Mouse (Mus musculus) lung, postnatal 36 days (tissue): ENCODE results near the gene Ndufa4l2.

Experiments
- DNase-seq: peaks from one replicate; pipeline ENCODE4 v3.0.0; 2022; ENCODE audit warnings: mixed read lengths

The Ndufa4l2 gene

DNA sequence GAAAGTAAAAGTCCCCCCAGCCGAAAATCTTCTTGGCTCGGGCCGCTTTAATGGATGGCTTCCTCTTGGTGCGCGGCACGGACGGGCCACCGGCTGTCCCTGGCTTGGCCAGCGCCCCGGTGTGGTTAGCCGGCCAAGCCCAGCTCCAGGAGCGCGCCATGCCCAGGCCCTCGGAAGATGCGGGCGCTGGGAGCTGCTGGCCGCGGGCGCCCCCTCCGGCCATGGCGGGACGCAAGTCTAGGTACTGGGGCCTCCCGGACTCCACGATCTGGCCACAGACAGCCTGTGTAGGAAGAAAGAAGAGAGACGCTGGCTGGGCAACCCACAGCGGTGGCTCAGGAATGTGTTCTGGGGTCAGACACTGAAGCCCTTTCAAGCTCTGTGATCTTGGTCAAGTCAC, 11.9 kb downstream of the Ndufa4l2 start:
- peak; percentile 63 for DNase-seq

DNA sequence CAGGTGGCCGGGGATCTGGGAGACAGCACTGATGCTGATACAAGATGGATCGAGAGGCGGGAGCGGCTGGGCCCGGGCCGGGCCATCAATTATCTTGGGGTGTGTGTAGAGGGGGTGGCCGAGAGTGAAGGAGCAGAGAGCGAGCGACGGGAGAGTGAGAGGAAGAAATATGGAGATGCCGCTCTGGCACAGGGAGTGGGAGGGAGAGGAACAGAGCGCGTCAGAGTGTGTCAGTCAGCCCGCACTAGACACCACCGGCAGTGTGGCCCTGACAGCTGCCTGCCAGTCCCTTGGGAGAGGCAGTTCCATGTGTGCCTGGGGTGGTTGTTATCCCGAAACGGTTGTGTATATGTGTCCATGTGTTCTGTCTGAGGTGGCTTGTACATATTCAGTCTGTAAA, 12.7 kb downstream of the Ndufa4l2 start:
- DNase-seq = no peak

DNA sequence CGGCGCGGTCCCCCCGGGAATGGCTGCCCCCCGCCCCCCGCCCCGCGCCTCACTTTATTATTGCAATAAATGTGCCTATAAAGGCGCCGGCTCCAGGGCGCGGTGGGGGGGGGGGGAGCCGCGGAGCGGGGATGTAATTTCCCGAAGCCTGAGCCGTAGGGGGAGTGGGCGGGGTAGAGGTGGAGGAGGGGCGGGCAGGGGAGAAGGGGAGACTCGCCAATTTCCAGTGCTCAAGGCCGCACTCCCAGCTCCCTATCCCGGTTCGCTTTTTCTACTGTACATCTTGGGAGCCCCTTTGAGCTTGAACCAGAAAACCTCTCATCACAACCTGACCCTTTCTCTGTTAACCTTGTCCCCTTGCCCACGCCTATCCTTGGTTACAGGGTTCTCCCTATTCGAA, 16.2 kb downstream of the Ndufa4l2 start:
- no peak for DNase-seq

DNA sequence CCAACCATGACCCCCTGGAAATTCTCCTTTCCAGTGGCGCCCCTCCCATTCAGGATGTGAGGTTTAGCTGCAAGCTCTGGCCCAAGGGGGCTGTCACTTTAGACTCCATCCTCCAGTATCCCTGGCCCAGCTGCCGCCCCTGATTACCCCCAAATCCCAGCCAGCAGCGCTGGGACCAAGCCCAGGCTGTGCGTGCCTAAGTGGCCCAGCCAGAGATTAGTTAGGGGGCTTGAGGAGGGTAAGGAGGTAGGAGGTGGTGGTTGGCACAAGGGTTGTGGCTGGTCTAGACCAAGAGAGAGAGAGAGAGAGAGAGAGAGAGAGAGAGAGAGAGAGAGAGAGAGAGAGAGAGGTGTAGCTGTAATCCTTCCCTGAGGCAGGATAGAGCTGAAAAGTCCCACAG, 16.8 kb downstream of the Ndufa4l2 start:
- no peak for DNase-seq

DNA sequence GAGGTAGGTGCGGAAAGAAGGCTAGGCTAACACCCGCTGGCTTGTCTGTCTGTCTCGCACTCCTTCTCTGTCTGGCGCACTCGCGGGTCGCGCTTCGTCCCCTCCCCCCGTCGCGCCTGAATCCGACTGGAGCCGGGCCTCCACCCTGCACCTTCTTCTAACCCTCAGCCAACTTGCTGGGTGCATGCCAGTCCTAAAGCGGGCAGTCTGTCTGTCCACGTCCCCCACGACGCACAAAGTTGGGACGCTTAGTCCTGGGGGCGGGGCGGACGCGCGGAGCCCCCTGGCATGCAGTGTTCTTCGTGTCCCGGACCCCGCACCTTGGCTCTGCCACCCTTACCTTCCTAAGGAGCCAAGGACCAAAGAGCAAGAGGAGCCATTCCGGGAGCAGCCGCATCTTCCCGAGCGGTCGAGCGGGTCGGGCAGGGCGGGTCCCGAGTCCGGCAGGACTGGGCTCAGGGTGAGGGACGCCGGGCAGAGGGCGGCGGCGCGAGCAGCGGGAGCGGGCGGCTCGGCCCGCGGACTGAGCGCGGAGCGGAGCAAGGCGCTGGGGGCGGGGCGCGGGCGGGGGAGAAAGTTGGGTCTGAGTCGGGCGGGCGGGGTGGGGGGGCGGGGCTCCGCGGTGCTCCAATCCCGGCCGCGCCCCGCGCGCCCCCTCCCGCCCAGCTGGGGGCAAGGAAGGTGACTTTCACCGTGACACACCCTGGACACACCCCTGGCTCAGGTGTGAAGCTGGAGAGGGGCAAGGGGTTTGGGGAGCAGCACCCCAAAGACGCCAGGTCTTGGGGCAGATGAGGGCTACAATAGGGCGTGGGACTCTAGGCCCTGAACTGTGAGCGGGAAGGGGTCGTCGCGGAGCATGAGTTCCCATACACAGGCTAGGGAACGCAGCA, 19.5 kb downstream of the Ndufa4l2 start, which contains the start of gene Nxph4:
Nxph4 (minus strand) TSS at position 524 of the 893 bp plus-strand sequence.
- DNase-seq = peak; percentile 21

DNA sequence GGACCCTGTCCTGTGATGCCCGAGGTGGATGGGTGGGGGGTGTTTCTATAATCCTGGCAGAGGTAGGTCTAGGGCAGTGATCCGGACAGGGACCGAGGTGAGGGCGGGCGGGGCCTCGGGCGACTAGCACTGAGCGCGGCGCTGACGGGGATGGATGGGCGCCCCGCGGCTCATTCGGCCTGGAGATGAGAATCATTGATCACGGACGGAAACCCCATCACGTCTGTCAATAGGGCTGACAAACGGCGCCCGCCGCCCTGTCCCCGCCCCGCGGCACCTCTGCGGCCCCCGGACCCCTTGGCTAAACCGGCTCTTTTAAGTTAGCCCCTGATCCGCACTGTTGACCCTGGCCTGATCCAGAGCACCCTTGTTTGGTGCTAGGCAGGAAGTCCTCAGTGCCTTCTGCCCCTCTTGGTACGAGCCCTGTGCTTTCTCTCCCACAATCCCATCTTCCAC, 20.2 kb downstream of the Ndufa4l2 start:
- DNase-seq = no peak

DNA sequence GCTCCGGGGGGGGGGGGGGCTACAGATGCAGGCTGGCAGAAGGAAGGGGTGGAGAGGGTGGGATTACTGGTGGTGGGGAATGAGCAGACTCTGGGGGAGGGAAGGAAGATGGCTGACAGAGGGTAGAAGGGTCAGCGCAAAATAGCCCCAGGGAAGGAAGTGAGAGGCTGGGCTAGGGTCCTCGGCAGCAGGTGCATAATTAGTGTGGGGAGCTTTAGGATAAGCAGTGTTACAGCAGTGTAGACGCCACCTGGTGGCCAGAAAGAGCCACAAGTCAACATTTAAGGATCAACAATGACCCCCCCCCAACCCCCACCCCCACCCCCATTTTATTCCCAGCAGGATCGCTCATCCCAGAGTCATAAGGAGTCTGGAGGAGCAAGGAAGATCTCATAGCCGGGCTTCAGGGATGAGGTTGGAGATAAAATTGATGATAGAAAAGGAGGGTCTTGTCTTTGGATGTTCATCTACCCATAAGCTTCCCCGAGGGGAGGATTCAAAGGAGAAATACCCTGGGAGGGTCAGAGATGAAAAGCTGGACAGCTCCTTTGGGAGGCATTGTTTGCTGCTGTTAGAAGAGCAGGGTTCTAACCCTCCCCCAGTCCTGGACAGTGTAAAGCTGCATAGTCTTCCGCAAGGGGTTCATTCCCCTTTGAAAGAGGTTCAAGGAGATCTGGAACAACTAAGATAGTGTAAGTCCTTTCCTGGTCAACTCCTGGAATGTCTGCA, 22.0 kb downstream of the Ndufa4l2 start:
- DNase-seq = peak; percentile 80

DNA sequence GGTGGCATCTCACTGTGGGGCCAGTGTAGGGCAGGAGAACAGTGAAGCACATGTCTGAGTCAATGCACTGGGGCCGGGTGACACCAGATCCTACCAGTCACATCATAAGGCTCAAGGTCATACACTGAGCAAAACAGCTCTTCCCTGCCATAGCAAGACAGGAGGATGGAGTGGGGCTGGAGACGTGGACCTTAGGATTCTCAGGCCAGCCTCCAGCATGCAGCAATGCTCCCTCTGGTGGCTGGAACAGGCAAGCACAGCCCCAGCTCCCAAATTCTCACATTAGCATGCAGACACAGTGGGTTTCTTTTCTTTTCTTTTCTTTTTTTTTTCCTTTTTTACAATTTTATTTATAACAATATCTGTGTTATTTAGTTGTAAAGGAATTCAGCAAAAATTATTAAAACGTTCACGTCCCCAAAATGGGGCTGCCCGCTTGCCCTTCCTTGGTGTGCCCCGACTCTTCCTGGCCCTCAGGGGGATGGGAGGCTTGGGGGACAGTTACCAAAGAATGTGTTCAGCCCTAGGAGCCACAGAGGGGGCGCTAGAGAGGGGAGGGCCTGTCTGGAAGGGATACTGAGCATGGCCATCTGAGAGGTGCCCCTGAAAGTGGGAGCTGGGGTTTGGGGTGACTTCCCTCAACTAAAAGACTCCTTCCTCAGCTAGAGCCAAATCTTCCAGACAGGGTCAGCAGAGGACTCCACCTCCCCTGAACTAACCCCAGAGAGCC, 23.3 kb downstream of the Ndufa4l2 start:
- peak; percentile 89 for DNase-seq

DNA sequence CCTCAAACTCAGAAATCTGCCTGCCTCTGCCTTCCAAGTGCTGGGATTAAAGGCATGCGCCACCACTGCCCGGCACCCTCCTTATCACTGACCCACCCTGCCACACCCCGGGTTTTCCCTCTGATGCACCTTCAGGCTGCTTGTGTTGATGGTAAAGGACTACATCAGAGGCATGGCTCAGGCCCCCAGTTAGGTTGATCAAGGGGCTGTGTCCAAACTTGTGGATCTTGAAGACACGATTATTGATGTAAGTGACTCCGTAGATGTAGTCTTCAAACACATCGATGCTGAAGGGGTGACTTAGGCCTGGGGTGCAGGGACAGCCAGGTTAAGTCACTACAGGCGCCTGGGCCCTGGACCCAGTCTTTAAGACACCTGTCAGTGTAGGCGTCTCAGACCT, 26.7 kb downstream of the Ndufa4l2 start:
- no peak for DNase-seq

DNA sequence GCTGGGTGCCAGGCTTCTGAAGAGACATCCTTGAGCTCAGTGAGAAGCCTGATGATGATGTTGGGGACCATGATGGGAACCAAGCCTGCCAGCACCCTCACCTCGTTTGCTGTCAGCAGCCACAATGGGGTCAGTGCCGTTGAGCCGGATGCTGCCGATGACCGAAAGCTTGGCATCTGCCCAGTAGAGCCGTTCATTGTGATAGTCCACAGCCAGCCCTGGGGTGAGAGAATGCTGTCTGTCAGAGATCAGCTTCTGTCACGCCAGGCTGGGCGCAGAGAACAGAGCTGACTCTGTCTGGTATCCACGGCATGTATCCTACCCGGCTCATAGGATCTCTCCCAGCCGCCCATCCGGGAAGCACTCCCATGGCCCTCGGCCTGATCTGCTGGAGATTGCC, 27.3 kb downstream of the Ndufa4l2 start:
- DNase-seq = no peak

DNA sequence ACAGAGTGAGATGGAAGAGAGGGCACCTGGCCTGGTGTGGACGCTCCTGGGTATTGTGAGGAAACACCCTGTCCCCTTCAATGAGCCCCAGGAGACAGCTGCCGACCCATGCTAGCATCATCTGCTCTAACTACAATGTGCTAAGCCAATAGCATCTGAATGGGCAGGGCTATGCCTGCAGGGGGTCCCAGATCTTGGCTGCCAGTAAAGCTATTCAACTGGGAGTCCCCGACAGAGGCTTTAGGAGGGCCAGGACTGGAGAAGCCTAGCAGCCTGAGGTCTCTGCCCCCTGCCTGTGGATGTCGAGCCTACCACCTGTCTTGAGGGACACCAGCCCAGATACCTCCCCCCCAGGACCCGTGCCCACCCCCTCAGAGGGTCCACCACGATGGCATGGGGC, 28.0 kb downstream of the Ndufa4l2 start:
- DNase-seq = no peak

DNA sequence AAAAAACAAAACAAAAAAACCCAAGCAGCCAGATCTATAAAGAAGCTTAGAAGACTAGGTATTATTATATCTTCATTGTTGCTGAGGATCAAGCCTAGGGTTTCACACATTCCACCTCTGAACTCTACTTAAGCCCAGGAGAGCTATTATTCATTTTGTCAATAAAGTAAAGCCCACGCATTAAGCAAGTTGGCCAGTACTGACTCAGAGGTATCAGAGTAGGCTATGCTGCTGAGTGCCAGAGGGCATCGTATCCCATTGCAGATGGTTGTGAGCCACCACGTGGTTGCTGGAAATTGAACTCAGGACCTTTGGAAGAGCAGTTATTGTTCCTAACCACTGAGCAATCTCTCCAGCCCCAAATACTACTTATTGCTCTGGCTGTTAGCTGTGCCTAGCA, 29.1 kb downstream of the Ndufa4l2 start:
- DNase-seq = no peak

DNA sequence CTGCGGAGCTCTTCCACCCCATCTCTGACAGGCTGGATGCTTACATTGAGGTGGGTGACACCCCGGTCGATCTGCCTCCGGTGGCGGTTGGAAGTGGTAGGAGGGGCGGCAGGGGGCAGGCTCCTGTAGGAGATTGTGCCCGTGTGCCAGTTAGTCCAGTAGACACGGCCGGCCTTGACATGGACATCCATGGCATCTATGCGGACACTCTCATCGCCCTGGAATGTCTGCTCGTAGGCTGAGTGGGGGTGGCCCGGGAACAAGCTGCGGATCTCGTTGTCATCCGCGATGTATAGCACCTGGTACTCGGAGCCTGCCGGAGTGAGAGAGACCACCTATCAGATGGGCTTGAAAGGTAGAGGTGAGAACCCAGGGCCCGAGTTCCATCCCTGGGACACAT, 29.6 kb downstream of the Ndufa4l2 start:
- DNase-seq = no peak

DNA sequence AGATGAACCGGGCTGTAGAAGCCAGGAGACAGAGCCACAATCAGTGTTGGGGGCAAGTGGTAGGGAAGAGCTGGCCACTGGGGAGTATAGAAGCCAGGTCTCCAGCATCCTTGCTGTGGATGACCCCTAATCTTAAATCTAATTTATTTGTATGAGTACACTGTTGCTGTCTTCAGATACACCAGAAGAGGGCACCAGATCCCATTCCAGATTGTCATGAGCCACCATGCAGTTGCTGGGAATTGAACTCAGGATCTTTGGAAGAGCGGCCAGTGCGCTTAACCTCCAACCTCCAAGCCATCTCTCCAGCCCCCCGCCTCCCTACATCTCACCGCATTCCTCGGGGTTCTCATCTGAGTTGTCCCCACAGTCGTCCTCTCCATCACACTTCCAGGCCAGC, 31.7 kb downstream of the Ndufa4l2 start:
- DNase-seq = no peak

DNA sequence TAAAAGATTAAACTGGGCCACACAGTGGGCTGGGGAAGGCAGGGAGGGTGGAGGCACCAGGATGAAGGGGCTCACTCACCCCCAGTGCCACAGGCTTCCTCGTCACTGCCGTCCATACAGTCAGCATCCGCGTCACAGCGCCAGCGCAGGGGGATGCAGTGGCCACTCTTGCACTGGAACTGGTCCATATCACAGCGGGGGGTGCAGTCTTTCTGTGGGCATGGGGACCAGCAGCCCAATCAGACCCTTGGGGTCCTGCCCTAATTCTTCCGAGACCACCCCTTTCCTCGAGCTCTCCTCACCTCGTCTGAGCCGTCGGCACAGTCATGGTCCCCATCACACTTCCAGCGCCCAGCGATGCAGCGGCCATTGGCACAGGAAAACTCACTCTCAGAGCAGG, 33.5 kb downstream of the Ndufa4l2 start:
- DNase-seq = no peak

DNA sequence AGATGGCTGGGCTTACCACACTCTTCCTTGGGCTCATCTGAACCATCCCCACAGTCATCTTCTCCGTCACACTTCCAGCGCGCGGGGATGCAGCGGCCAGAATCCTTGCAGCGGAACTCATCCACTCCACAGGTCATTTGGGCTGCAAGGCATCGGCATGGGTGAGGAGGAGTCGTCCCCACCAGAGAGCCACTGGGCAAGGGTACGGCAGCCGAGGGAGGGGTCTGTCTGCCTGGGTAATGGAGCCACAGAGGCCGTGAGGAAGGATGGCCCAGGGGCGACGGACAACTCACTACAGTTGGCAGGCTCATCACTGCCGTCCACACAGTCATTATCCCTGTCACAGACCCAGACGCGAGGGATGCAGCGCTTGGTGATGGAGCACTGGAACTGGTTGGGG, 35.1 kb downstream of the Ndufa4l2 start:
- no peak for DNase-seq

DNA sequence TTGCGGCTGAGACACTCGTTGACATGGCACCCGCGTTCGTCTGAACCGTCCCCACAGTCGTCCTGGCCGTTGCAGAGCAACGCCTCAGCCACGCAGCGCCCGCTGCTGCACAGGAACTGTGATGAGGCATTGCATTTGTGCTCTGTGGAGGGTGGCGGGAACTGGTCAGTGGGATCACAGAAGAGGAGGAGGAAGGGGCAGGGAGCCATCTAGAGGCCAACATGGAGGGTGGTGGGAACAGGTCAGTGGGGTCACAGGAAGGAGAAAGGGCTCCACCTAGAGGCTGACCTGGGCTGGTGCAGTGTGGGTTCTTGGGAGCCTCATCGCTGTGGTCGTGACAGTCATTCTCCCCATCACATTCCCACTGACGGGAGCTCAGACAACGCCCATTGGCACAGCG, 40.9 kb downstream of the Ndufa4l2 start:
- DNase-seq = peak; percentile 22

DNA sequence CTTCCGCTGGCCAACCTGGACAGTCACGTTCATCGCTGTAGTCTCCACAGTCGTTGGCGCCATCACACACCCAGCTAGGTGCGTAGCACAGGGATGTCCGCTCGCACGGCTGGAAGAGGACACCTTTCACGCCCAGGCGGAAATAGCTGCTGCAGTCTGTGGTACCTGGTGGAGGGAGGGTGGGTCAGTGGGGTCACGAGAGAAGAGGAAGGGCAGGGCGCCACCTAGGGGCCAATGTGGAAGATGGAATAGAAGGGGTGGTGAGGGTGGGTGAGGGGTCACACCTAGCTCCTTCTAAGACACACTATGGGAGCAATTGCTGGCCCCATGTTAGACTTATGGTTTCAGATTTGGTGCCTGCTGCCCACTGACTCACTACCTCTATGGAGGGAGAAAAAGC, 42.6 kb downstream of the Ndufa4l2 start:
- DNase-seq = no peak

DNA sequence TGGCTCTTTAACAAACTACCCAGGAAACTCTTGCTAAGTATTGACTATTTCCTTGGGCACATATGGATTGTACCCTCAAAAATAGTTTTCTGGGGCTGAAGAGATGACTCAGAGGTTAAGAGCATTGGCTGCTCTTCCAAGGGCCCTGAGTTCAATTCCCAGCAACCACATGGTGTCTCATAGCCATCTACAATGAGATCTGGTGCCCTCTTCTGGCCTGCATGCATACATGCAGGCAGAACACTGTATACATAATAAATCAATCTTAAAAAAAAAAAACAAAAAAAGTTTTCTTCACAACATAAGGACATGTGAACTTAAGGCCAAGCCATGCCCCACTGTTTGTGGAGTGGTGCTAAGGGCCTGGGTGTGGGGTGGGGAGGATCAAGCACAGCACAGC, 46.4 kb downstream of the Ndufa4l2 start:
- DNase-seq = no peak

DNA sequence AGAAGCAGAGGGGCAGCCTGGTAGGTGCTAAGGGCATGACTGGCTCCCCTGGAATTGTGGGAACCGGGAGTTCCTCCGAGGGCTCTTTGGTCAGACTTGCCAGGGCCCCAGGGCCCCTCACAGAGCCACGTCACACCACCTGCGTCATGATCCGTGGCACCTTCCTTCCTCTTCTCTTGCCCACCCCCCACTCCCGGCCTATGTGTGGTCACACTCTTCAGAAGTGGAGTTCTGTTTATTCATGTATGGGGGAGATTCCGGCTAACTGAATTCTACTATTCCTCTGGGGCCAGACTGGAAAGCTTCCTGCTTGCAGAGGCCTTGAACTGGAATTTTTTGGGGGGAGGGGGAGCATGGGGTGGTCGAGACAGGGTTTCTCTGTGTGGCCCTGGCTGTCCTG, 49.1 kb downstream of the Ndufa4l2 start:
- peak; percentile 11 for DNase-seq

DNA sequence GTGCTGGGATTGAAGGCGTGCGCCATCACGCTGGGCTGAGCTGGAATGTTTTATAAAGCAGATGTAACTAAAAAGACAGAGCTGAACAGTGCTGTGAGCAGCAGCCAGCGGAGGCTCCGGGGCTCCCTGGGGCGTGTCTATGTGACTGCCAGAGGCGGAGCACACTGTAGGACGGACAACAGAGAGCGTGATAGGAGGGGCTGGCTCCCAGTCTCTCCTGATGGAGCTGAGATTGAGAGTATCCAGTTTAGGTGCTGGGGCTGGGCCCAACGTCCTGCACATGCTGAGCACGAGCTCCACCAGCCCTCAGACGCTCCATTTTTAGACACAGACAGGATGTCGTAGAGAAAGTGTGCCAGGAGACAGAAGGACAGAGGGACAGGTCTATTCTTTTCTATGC, 49.5 kb downstream of the Ndufa4l2 start:
- DNase-seq = peak; percentile 33
